Mouse (Mus musculus) neural tube, embryonic 15.5 days (tissue): ENCODE measurements around the gene Gabrg3. TPM values are rescaled to one million over a fixed set of nuclear protein-coding genes. Genes with fewer than 3 reads are reported as not detected.
A peak's percentile ranks its signal among the peaks of the same experiment; 100 is the strongest.

Source experiments
- ATAC-seq: fragments of 200-750 bp; cut with Nextera tagmentation; 2 replicates; pipeline ENCODE4 v1.8.0; 2017; ENCODE audit warnings: mild to moderate bottlenecking, moderate TSS enrichment, moderate library complexity; ENCODE audit not compliant: low FRiP score
- H3K27ac ChIP-seq: fragments of 300-500 bp; sonication (generic); replicated peaks from 2 replicates; pipeline ENCODE4 v1.5.1; 2015; ENCODE audit warnings: mild to moderate bottlenecking, inconsistent platforms
- H3K27me3 ChIP-seq: fragments of 300-500 bp; sonication (generic); replicated peaks from 2 replicates; pipeline ENCODE4 v1.6.1; 2015; ENCODE audit warnings: inconsistent platforms
- H3K36me3 ChIP-seq: fragments of 300-500 bp; sonication (generic); 2 replicates; pipeline ENCODE4 v1.6.1; 2015; ENCODE audit warnings: inconsistent platforms
- H3K4me1 ChIP-seq: fragments of 300-500 bp; sonication (generic); 2 replicates; pipeline ENCODE4 v1.6.1; 2015; ENCODE audit warnings: inconsistent platforms
- H3K4me2 ChIP-seq: fragments of 300-500 bp; sonication (generic); 2 replicates; pipeline ENCODE4 v1.6.1; 2015; ENCODE audit warnings: inconsistent platforms, mild to moderate bottlenecking, moderate library complexity
- H3K4me3 ChIP-seq: fragments of 300-500 bp; sonication (generic); replicated peaks from 2 replicates; pipeline ENCODE4 v1.5.1; 2015; ENCODE audit warnings: mild to moderate bottlenecking, inconsistent platforms
- H3K9ac ChIP-seq: fragments of 300-500 bp; sonication (generic); replicated peaks from 2 replicates; pipeline ENCODE4 v1.6.1; 2015; ENCODE audit warnings: mild to moderate bottlenecking, inconsistent platforms
- H3K9me3 ChIP-seq: fragments of 300-500 bp; sonication (generic); replicated peaks from 2 replicates; pipeline ENCODE4 v1.6.1; 2016; ENCODE audit warnings: inconsistent platforms
- WGBS: fragments of 180-500 bp; shearing (Covaris S2); methylation state at CpG from one replicate; pipeline ENCODE4 v1.1.7; 2015; ENCODE audit warnings: mixed read lengths; 5-methylcytosine and 5-hydroxymethylcytosine counted together
- polyA plus RNA-seq: library from polyadenylated mRNA; unstranded; fragments of >200 nt; fragmentation: Nextera tagmentation; extraction: Ambion mirVana; gene quantifications from 2 replicates; pipeline ENCODE4 v1.2.1, GENCODE M21; 2015

Gabrg3 gene
- polyA plus RNA-seq, 1 experiment from 2014 or later, result 12.3 TPM

DNA sequence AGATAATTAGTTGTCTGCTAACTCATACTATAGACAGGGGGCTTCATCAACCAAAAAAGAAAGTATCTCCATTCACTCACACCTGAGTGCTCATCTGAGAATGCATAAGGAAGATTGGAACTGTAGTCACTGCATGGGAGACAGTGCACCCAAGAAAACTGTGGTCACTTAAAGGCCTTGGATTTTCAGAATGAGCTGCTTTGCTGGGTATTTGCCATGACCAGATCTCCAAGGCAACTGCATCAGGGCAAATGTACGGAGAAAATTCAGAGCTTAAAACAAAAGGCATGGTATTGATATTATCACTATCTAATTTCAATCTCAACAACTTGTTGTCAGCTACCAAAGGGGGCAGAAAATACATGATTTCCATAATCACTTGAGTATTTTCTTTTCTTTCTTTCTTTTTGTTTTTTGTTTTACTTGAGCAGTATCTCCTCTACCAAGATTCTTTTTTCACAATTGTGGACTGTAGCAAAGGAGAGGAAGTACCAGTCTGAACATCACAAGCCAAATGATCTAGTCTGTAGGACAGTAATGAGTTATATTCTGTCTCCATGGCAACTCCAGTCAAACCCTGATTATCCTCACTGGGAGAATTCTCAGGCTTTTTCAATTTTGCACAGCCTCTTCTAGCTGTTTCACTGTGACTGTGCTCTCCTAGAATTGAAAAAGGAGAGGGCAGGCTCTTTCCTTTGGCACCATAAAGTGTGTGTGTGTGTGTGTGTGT lies 335.9 kb downstream of the Gabrg3 start:
- H3K27ac ChIP-seq, result peak overlapping the region; percentile 48
- WGBS, result 41% methylated on average over 1 of the region's 1 CpGs
- ATAC-seq, result peak; percentile 78
- no peaks in the 10 kb centered on the region for H3K9me3 ChIP-seq
- H3K4me2 ChIP-seq, result no peak overlapping the region
- no peaks in the 10 kb centered on the region for H3K36me3 ChIP-seq
- no peaks in the 10 kb centered on the region for H3K27me3 ChIP-seq
- no peaks in the 10 kb centered on the region for H3K4me1 ChIP-seq
- no peak overlapping the region for H3K9ac ChIP-seq
- no peak overlapping the region for H3K4me3 ChIP-seq

DNA sequence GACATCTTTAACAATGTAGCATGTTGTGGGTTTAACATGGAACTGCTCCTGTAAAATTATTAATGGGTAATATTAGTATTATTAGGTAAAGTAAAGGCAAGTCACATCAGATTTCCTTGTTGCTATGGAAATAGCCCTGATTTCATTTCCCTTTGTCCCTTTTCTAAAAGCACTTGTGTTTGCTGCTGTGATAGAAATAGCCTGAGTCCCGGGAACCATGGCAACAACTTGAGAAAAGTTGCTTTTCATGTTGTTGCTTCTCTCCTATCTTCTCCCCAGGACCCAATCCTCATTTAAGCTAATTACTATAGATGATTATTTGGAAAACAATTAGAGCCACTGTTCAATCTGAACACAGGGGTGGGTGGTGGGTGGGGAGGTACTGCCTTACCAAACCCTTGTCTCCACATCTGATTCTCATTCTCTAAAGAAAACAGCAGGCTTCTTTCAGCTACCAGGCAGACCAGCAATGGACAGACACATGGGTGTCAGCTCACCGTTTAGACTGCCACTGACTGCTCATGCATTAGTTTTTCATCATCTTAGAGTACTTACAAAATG lies 349.0 kb downstream of the Gabrg3 start:
- Histone ChIP-seq H3K27me3 (no peaks in the 10 kb centered on the region), H3K9ac (no peak overlapping the region), H3K4me3 (no peak overlapping the region), H3K9me3 (no peaks in the 10 kb centered on the region), H3K4me2 (no peak overlapping the region), H3K27ac (no peak overlapping the region), H3K36me3 (no peaks in the 10 kb centered on the region), H3K4me1 (no peaks in the 10 kb centered on the region)
- WGBS, result 33% methylated on average over 2 of the region's 2 CpGs
- peak; percentile 84 for ATAC-seq

DNA sequence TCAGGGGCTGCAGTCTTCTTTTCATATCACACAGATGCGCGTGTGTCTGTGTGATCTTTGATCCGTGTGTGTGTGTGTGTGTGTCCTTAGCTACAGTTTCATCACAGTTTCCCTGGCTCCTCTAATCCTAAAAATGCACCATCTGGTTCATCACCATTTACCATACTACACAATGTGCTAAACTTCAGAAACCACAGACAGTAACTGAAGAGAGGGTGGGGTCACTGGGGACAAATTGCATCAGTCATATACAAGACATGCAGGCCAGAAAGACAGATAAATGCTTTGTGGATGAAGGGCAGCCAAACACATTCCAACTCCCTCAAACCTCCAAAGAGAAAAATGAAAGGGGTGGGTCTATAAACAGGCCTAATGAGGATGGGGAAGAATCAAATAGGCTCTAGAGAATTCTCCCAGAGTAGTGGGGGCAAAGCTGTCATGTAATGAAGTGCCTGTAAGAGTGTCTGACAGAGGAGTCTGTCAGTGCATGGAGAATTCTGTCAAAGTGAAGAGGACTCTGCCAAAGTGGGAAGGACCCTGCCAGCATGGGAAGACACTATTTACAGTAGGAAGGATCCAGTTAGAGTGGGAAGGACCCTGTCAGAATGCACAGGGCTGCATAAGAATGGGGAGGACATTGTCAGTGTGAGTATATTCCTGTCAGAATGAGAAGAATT lies 386.3 kb downstream of the Gabrg3 start:
- Histone ChIP-seq H3K9ac (no peak overlapping the region), H3K4me1 (no peaks in the 10 kb centered on the region), H3K27me3 (no peaks in the 10 kb centered on the region), H3K36me3 (no peaks in the 10 kb centered on the region), H3K27ac (no peak overlapping the region), H3K9me3 (no peaks in the 10 kb centered on the region), H3K4me3 (no peak overlapping the region), H3K4me2 (no peak overlapping the region)
- 94% methylated on average over 3 of the region's 3 CpGs for WGBS
- no peak for ATAC-seq

DNA sequence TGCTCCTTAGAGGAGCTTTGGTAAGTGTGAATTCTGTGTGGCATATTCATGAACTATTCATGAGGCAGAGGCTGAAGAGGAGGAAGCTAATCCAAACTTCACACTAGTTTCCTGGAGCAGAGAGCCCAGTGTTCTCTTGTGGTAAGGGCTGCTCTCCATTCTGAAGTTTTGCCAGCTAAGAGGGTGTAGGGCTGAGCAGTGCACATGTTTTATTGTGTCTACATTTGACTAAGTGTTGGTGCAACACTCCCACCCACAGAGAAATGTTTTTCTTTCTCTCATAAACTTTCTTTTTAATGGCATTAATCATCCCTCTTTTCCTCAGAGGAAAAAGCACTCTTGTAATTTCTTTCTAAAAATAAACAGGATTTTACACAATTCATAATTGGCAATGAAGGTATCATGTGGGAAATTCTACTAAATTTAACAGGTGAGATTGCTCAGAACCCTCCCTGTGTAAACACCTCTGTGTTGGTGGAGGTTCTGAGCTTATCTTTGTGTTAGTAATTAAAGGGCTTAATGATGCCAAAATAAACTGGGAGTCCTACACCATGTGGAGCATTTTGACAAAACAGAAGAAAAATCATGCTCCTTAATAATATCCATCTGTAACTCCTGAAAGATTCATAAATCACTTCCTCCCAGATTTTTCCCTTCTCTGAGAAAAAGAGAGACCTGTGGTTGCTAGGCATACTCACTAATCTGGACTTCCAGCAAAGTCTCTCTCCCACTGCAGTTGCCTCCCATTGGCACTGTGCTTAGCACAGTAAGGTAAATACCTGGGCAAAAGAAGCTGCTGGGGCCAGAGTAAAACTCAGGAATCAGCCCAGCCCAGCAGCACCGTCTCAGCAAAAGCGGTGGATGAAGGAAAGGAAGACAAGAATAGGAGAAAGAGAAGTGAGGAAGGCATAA lies 389.0 kb downstream of the Gabrg3 start:
- Histone ChIP-seq H3K27me3 (no peaks in the 10 kb centered on the region), H3K9me3 (no peaks in the 10 kb centered on the region), H3K9ac (no peak overlapping the region), H3K4me1 (no peaks in the 10 kb centered on the region), H3K4me3 (no peak overlapping the region), H3K4me2 (no peak overlapping the region), H3K27ac (no peak overlapping the region), H3K36me3 (no peaks in the 10 kb centered on the region)
- WGBS, result 97% methylated on average over 2 of the region's 2 CpGs
- no peak for ATAC-seq

DNA sequence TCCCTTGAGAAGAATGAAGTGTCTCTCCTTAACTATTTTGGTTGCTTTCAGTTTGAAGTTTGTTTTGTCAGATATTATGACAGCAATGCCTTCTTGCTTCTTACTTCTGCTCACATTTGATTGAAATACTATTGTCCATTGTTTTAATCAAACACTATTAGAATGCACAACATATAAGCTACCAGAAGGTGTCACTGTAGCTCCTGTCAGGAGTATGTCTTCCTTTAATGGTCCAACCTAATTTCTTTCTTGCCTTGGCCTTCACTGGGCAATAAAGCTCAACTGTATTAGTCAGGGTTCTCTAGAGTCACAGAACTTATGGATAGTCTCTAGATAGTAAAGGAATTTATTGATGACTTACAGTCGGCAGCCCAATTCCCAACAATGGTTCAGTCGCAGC lies 440.6 kb downstream of the Gabrg3 start:
- Histone ChIP-seq H3K4me3 (no peak overlapping the region), H3K9ac (no peak overlapping the region), H3K4me2 (no peak overlapping the region), H3K27me3 (no peaks in the 10 kb centered on the region), H3K27ac (no peak overlapping the region), H3K4me1 (no peaks in the 10 kb centered on the region), H3K36me3 (no peaks in the 10 kb centered on the region), H3K9me3 (no peaks in the 10 kb centered on the region)
- 77% methylated on average over 2 of the region's 2 CpGs for WGBS
- no peak for ATAC-seq

DNA sequence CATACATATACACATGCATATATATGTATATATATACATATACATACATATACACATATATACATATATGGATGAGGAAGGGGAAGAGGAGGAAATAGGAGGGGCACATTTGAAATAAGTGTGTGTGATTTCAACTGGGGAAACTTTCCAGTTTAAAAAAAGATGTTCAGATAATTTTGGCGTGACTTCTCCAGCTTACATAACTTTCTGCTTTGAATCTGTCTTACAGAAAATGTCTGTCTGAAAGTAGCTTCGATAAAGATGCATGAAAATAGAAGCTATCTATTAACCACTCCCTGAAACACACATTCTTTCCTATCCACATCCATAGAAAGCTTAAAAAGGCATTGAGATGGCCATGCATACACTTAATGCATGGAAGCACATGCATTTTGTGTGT lies 445.4 kb downstream of the Gabrg3 start:
- Histone ChIP-seq H3K36me3 (no peaks in the 10 kb centered on the region), H3K4me3 (no peak overlapping the region), H3K27me3 (no peaks in the 10 kb centered on the region), H3K4me2 (no peak overlapping the region), H3K4me1 (no peaks in the 10 kb centered on the region), H3K9me3 (no peaks in the 10 kb centered on the region), H3K27ac (no peak overlapping the region), H3K9ac (no peak overlapping the region)
- ATAC-seq, result no peak
- 73% methylated on average over 2 of the region's 2 CpGs for WGBS

DNA sequence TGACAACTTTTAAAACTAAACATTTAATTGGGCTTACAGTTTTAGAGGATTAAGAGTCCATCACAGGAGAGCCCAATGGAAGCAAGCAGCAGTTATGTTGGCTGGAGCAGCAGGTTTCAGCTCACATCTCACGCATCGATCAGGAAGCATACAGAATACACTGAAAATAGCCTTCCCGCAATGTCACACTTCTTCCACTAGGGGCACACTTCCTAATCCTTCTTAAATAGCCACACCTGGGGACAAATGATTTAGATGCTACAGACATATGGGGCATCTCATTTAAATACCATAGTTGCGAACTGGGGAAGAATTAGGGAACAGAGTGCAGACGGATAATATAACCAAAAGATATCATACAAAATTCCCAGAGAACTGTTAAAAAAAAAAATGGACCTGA lies 449.0 kb downstream of the Gabrg3 start:
- no peaks in the 10 kb centered on the region for H3K27me3 ChIP-seq
- no peak for ATAC-seq
- H3K9me3 ChIP-seq, result no peaks in the 10 kb centered on the region
- H3K4me3 ChIP-seq, result no peak overlapping the region
- no peak overlapping the region for H3K27ac ChIP-seq
- no peaks in the 10 kb centered on the region for H3K4me1 ChIP-seq
- WGBS, result 81% methylated on average over 5 of the region's 5 CpGs
- H3K9ac ChIP-seq, result no peak overlapping the region
- no peaks in the 10 kb centered on the region for H3K36me3 ChIP-seq
- no peak overlapping the region for H3K4me2 ChIP-seq

DNA sequence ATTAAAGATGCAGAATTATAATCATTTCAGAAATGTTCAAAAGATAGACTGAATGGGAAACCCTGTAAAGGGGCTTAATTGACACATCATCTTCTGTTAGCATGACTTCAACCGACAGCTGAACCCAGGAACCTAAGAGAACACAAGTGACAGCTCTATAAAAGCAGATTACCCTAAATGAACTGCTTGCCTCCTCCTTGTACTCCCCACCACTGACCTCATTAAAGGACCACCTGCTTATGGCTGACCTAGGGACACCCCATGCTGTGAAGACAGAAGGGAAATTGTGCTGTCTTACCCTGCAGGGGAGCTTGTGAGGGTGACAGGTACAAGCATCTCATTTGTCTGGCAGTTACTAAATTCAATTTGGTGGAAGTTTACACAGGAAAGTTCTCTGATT lies 467.5 kb downstream of the Gabrg3 start:
- Histone ChIP-seq H3K4me2 (no peak overlapping the region), H3K9me3 (no peaks in the 10 kb centered on the region), H3K27ac (no peak overlapping the region), H3K27me3 (no peaks in the 10 kb centered on the region), H3K4me1 (no peaks in the 10 kb centered on the region), H3K36me3 (no peaks in the 10 kb centered on the region), H3K4me3 (no peak overlapping the region), H3K9ac (no peak overlapping the region)
- ATAC-seq, result no peak
- WGBS, result 39% methylated on average over 1 of the region's 1 CpGs

DNA sequence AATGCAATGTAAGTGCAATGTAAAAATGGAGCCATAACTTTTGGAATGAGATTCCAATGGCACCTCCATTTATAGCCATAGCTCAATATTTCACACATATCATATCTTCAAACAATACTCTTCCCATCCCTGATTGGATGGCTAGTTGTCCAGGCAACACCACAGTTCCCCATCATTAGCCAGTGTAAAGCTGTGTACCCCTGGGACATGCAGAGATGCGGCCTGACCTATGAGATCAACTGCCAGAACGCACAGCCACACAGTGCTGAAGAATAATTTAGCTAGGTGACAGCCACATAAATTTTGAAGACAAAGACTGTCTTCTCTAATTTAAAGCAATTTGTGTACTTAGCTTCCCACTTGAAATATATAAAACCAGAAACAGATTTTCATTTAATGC lies 472.1 kb downstream of the Gabrg3 start:
- WGBS, result 38% methylated on average over 2 of the region's 2 CpGs
- Histone ChIP-seq H3K4me1 (no peaks in the 10 kb centered on the region), H3K4me2 (no peak overlapping the region), H3K27me3 (no peaks in the 10 kb centered on the region), H3K9me3 (no peaks in the 10 kb centered on the region), H3K36me3 (no peaks in the 10 kb centered on the region), H3K4me3 (no peak overlapping the region), H3K9ac (no peak overlapping the region), H3K27ac (no peak overlapping the region)
- no peak for ATAC-seq

DNA sequence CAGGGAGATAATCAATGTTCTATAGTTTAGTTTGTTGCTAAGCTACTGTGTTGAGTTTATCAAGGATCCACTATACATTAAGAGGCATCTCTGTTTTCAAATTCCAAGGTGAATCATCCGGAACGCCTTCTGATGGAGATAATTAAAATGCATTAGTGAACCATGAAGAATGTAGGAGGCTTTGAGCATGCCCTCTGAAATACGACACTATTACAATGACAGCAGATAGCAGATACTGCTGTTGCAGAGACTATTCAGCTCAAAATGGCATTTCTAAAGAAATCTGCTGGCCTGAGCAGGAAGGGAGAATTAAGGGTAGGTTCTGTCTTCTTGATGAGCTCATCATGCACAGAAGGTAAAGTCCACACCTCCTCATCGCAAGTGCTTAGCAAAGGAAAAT lies 487.2 kb downstream of the Gabrg3 start:
- H3K9ac ChIP-seq, result no peak overlapping the region
- no peak overlapping the region for H3K4me2 ChIP-seq
- ATAC-seq, result no peak
- no peaks in the 10 kb centered on the region for H3K4me1 ChIP-seq
- no peak overlapping the region for H3K27ac ChIP-seq
- H3K4me3 ChIP-seq, result no peak overlapping the region
- H3K27me3 ChIP-seq, result no peaks in the 10 kb centered on the region
- H3K9me3 ChIP-seq, result no peaks in the 10 kb centered on the region
- whole genome bisulfite sequencing, result 65% methylated on average over 4 of the region's 4 CpGs
- H3K36me3 ChIP-seq, result no peaks in the 10 kb centered on the region

DNA sequence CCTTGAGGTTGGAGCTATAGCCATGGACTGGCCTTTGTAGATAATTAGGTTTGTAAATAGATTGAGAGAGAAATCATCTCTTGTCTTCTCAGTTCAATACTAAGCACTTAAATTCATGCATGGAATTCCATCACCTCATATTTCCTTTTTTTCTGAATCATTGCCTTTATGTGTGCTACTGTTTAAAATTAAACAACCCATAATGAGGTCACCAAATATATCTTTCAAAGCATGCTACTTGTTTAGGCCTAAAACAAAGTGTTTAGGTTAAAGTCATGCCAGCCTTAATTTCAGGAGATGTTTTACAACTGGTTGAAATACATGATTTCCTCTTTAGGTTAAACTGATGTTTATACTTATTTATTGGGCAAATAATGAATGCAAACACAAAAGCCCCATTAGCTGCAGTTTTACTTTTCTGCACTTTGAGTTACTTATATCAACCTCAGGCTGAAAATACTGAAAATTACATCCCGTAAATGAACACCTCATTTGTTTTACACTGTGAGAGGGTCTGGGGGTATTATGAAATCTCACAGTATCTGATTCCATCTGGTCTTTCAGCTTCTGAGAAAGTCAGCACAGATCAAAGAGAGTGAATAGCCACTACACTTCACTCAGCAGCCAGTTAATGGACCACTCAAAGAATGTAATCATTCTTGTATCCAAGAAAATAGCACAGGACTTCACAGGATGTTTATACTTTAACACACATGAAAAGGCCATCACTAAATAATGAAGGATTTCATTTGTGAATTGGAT lies 519.5 kb downstream of the Gabrg3 start:
- WGBS, result 83% methylated on average over 1 of the region's 1 CpGs
- no peaks in the 10 kb centered on the region for H3K27me3 ChIP-seq

More for the DNA sequence above, 519.5 kb downstream of the Gabrg3 start:
- no peak for ATAC-seq
- Histone ChIP-seq H3K4me3 (no peak overlapping the region), H3K4me1 (no peaks in the 10 kb centered on the region), H3K9me3 (0 out of 2 replicates have a peak, but pooled peaks cover 6% of the 10 kb centered on the region), H3K9ac (no peak overlapping the region), H3K4me2 (no peak overlapping the region), H3K27ac (no peak overlapping the region), H3K36me3 (no peaks in the 10 kb centered on the region)
